Mouse (Mus musculus) telencephalon, adult 2 months (tissue): ENCODE data around the gene Megf8.

ENCODE experiments used
- DNase-seq: peaks from one replicate; pipeline ENCODE4 v3.0.0-alpha.2; 2011; ENCODE audit warnings: low read depth, low spot score

Gene Megf8

GRCm38 (mm10) chr7:25402671-25403101 lies 85.7 kb downstream of the Megf8 start:
- no peak for DNase-seq

DNA sequence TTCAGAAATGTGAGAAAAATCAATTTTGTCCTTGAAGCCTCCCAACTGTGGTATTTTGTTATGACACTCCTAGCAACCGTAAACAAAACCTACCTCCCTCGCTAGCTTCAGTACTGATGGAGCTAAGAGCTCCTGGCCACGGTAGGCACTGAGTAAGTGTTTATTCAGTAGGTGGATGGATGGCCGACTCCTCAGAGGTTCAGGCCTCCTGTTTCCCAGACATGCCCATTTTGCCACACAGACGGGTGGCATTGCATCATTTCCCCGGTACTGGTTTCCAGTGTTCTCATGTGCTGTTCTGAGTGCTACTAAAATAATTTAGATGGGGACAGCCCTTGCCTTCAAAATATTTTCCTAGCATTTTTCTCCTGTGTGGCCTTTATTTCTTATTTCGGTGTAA lies 89.5 kb downstream of the Megf8 start:
- no peak for DNase-seq

DNA sequence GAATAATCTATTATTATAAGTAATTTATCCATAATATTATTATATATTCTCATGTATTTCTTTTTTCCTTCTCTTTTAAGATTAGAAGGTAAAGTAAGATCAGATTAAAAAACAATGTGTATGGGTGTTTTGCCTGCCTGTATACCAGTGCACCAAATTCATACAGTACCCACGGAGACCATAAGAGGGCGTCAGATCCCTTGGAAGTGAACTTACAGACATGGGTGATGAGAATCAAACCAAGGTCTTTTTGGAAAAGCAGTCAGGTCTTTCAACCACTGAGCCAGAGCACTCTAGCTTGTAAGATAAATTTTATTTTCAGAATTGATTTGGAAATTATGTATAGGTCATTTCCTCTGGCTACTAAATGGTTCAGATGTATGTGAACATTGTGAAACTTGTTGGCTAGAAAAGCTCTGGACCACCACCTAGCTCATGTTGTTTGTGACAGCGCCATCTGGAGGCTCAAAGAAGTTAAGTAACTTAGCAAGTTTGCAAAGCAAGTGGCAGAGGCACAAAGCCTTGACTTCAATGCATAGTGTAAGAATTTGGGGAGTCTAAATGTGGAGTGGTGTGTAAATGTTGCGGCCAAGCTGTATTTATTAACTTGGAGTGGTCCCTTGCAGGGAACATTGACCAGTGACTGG lies 92.3 kb downstream of the Megf8 start:
- no peak for DNase-seq

DNA sequence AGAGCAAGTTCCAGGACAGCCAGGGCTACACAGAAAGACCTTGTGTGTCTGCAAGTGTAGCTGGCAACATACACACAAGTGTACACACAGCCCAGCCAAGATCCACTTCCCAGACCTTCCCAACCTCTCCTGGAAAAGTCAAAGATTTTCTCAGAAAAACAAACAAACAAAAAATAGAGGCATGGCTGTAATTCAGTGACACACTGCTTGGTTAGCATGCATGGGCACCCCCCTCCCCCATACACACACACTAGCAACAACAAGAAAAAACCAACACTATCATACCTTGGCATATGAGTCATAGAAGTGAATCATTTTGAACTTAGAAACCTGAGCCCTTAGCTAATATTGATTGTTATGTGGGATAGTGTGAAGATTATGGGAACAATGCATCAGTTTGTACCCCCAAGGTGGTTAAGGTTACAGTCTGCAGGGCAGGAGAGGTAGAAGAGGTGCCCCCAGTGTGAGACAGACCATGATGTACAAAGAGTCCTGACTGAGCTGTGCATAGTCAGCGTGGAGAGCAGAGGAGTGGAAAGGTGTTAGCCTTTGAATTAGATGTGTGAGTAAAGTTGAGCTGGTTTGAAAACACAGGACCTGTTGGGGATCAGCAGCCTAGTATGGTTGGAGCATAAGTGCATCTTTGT lies 94.1 kb downstream of the Megf8 start:
- DNase-seq: no peak

GRCm38 (mm10) chr7:25411861-25412260 lies 94.9 kb downstream of the Megf8 start:
- no peak for DNase-seq

DNA sequence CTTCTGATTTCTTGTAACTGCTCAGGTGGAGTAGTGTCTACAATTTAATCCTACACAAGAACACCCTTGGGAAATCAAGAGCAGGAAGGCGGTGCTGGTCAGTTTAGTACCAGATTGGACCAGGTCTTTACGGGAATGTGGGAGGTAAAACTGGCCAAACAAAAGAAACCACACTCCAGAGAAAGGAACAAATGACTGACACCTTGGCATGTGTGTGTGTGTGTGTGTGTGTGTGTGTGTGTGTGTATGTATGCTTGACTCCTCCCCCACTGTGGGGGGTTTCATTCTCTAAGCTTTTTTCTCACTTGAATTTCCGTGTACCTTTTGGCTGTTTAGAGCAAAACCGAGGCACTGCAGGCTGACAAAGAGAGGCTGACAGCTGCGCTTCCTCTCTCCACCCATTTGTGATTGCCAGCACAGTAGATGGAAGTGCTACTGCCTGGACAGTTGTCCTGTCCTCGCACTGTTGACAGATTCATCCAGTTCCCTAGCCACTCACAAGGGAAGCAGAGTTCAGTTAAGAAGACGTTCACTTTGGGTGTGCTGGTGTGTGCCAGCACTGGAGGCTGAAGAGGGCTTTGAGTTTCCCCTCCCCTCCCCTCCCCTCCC lies 96.0 kb downstream of the Megf8 start, which contains the start of gene Cxcl17:
TSS of gene Cxcl17 (minus strand) at position 54 of the 609 bp plus-strand sequence.
- no peak for DNase-seq
